Mouse (Mus musculus) heart, embryonic 12.5 days (tissue): ENCODE measurements around the gene Vmn1r148. TPM values are rescaled to one million over a fixed set of nuclear protein-coding genes. Genes with fewer than 3 reads are reported as not detected.
"Not testable (repeated sequence)": the region's sequence is repeated elsewhere in the genome, so short reads cannot be mapped to it uniquely, and the experiment has no call there.

Experiments
- ATAC-seq: fragments of 200-750 bp; cut with Nextera tagmentation; 2 replicates; pipeline ENCODE4 v1.8.0; 2017; ENCODE audit warnings: moderate TSS enrichment, moderate library complexity; ENCODE audit not compliant: insufficient number of reproducible peaks, low FRiP score
- H3K27ac ChIP-seq: fragments of 300-500 bp; sonication (generic); 2 replicates; pipeline ENCODE4 v1.5.1; 2016; ENCODE audit warnings: mild to moderate bottlenecking, moderate library complexity; ENCODE audit not compliant: poor library complexity, severe bottlenecking
- H3K27me3 ChIP-seq: fragments of 300-500 bp; sonication (generic); replicated peaks from 2 replicates; pipeline ENCODE4 v1.6.1; 2016; ENCODE audit warnings: mild to moderate bottlenecking, moderate library complexity
- H3K36me3 ChIP-seq: fragments of 300-500 bp; sonication (generic); 2 replicates; pipeline ENCODE4 v1.6.1; 2016; ENCODE audit warnings: mild to moderate bottlenecking, moderate library complexity
- H3K4me1 ChIP-seq: fragments of 300-500 bp; sonication (generic); replicated peaks from 2 replicates; pipeline ENCODE4 v1.6.1; 2016; ENCODE audit warnings: mild to moderate bottlenecking
- H3K4me2 ChIP-seq: fragments of 300-500 bp; sonication (generic); 2 replicates; pipeline ENCODE4 v1.6.1; 2016; ENCODE audit warnings: mild to moderate bottlenecking, moderate library complexity
- H3K4me3 ChIP-seq: fragments of 300-500 bp; sonication (generic); 2 replicates; pipeline ENCODE4 v1.5.1; 2016; ENCODE audit warnings: mild to moderate bottlenecking
- H3K9ac ChIP-seq: fragments of 300-500 bp; sonication (generic); 2 replicates; pipeline ENCODE4 v1.6.1; 2016; ENCODE audit warnings: mild to moderate bottlenecking, moderate library complexity
- H3K9me3 ChIP-seq: fragments of 300-500 bp; sonication (generic); replicated peaks from 2 replicates; pipeline ENCODE4 v1.6.1; 2016; ENCODE audit warnings: mild to moderate bottlenecking, moderate library complexity
- WGBS: fragments of 180-500 bp; shearing (Covaris S2); methylation state at CpG from one replicate; pipeline ENCODE4 v1.1.7; 2016; 5-methylcytosine and 5-hydroxymethylcytosine counted together
- polyA plus RNA-seq: library from polyadenylated mRNA; unstranded; fragments of >200 nt; fragmentation: Nextera tagmentation; extraction: Ambion mirVana; gene quantifications from 2 replicates; pipeline ENCODE4 v1.2.1, GENCODE M21; 2016

Gene Vmn1r148
- not detected in 2 replicates for polyA plus RNA-seq

GRCm38 (mm10) chr7:22413283-22413682 lies at the start of gene Vmn1r148:
Gene Vmn1r148 (plus strand): TSS chr7:22413583.
- H3K9ac ChIP-seq, H3K4me3 ChIP-seq, H3K9me3 ChIP-seq, H3K27ac ChIP-seq, H3K27me3 ChIP-seq, ATAC-seq, H3K4me2 ChIP-seq, H3K36me3 ChIP-seq, H3K4me1 ChIP-seq: not testable (repeated sequence)
- WGBS: no CpG with 5 or more reads among the region's 3 CpGs

GRCm38 (mm10) chr7:22370939-22371338 lies 42.4 kb upstream of the Vmn1r148 start, which contains the start of gene Gm8660:
Gene Gm8660 (minus strand): TSS chr7:22371039.
- ATAC-seq, H3K9me3 ChIP-seq, H3K9ac ChIP-seq, H3K27me3 ChIP-seq, H3K4me1 ChIP-seq, H3K36me3 ChIP-seq, H3K4me3 ChIP-seq, H3K27ac ChIP-seq, H3K4me2 ChIP-seq: not testable (repeated sequence)
- no CpG with 5 or more reads among the region's 1 CpGs for WGBS

- not testable (repeated sequence) for H3K9me3 ChIP-seq, H3K36me3 ChIP-seq, H3K4me1 ChIP-seq, H3K4me3 ChIP-seq, ATAC-seq, H3K27me3 ChIP-seq, H3K4me2 ChIP-seq, H3K9ac ChIP-seq, H3K27ac ChIP-seq
- no CpG with 5 or more reads among the region's 2 CpGs for WGBS
These were observed 24.7 kb downstream of the Vmn1r148 start, which contains the start of gene Vmn1r149 for GRCm38 (mm10) chr7:22438129-22438528. Gene Vmn1r149 (minus strand): TSS chr7:22438229.

GRCm38 (mm10) chr7:22463975-22464374 lies 50.6 kb downstream of the Vmn1r148 start, which contains the start of gene Gm10665:
Gene Gm10665 (minus strand): TSS chr7:22464075.
- H3K4me3 ChIP-seq, H3K9ac ChIP-seq, H3K36me3 ChIP-seq, H3K27ac ChIP-seq, H3K9me3 ChIP-seq, H3K27me3 ChIP-seq, H3K4me1 ChIP-seq, H3K4me2 ChIP-seq, ATAC-seq: not testable (repeated sequence)
- WGBS: no CpG with 5 or more reads among the region's 5 CpGs

Other genes with a start within 250 kb of the Vmn1r148 start
- gene Vmn1r142, start 249.5 kb upstream of the Vmn1r148 start, polyA plus RNA-seq: not detected in 2 replicates
- gene Vmn1r143, start 224.2 kb upstream of the Vmn1r148 start, polyA plus RNA-seq: not detected in 2 replicates
- not detected in 2 replicates for gene Gm8653, start 212.3 kb upstream of the Vmn1r148 start, polyA plus RNA-seq
- not detected in 2 replicates for gene Gm8453, start 184.1 kb upstream of the Vmn1r148 start, polyA plus RNA-seq
- not detected in 2 replicates for gene Gm4187, start 83.9 kb upstream of the Vmn1r148 start, polyA plus RNA-seq
- gene Gm8660, start 42.5 kb upstream of the Vmn1r148 start, polyA plus RNA-seq: not detected in 2 replicates
- not detected in 2 replicates for gene Vmn1r149, start 24.6 kb downstream of the Vmn1r148 start, polyA plus RNA-seq
- not detected in 2 replicates for gene Gm10665, start 50.5 kb downstream of the Vmn1r148 start, polyA plus RNA-seq
- not detected in 2 replicates for gene Vmn1r151, start 86.1 kb downstream of the Vmn1r148 start, polyA plus RNA-seq
- gene Vmn1r152, start 109.4 kb downstream of the Vmn1r148 start, polyA plus RNA-seq: not detected in 2 replicates
- not detected in 2 replicates for gene Gm8677, start 121.3 kb downstream of the Vmn1r148 start, polyA plus RNA-seq
- gene Gm4201, start 151.8 kb downstream of the Vmn1r148 start, polyA plus RNA-seq: not detected in 2 replicates
- not detected in 2 replicates for gene Gm4565, start 174.5 kb downstream of the Vmn1r148 start, polyA plus RNA-seq
- gene Vmn1r155, start 244.4 kb downstream of the Vmn1r148 start, polyA plus RNA-seq: not detected in 2 replicates